Mouse (Mus musculus) liver, postnatal 0 days (tissue): ENCODE results near the gene Sulf2. TPM values are rescaled to one million over a fixed set of nuclear protein-coding genes. Genes with fewer than 3 reads are reported as not detected.

Experiments
- ATAC-seq: fragments of 200-750 bp; cut with Nextera tagmentation; 2 replicates; pipeline ENCODE4 v1.8.0; 2017; ENCODE audit warnings: mild to moderate bottlenecking, moderate library complexity
- DNase-seq: peaks from one replicate; pipeline ENCODE4 v3.0.0-alpha.2; 2016
- H3K27ac ChIP-seq: fragments of 300-500 bp; sonication (generic); 2 replicates; pipeline ENCODE4 v1.5.1; 2014; ENCODE audit warnings: antibody characterized with exemption, moderate library complexity, mild to moderate bottlenecking, low read depth
- H3K27me3 ChIP-seq: fragments of 300-500 bp; sonication (generic); 2 replicates; pipeline ENCODE4 v1.6.1; 2014; ENCODE audit warnings: low read length, control low read depth, mixed read lengths; ENCODE audit not compliant: insufficient read depth
- H3K36me3 ChIP-seq: fragments of 300-500 bp; sonication (generic); replicated peaks from 2 replicates; pipeline ENCODE4 v1.6.1; 2014; ENCODE audit warnings: mild to moderate bottlenecking, control low read depth, low read length, moderate library complexity, mixed read lengths; ENCODE audit not compliant: insufficient read depth
- H3K4me1 ChIP-seq: fragments of 300-500 bp; sonication (generic); 2 replicates; pipeline ENCODE4 v1.6.1; 2014; ENCODE audit warnings: antibody characterized with exemption, mild to moderate bottlenecking, control low read depth; ENCODE audit not compliant: insufficient read depth
- H3K4me2 ChIP-seq: fragments of 300-500 bp; sonication (generic); 2 replicates; pipeline ENCODE4 v1.6.1; 2014; ENCODE audit warnings: low read depth, mild to moderate bottlenecking, low read length, moderate library complexity, mixed read lengths
- H3K4me3 ChIP-seq: fragments of 300-500 bp; sonication (generic); 2 replicates; pipeline ENCODE4 v1.5.1; 2014; ENCODE audit warnings: low read depth, low read length
- H3K9ac ChIP-seq: fragments of 300-500 bp; sonication (generic); replicated peaks from 2 replicates; pipeline ENCODE4 v1.6.1; 2014; ENCODE audit warnings: mild to moderate bottlenecking, moderate library complexity
- H3K9me3 ChIP-seq: fragments of 300-500 bp; sonication (generic); 2 replicates; pipeline ENCODE4 v1.6.1; 2016; ENCODE audit warnings: mild to moderate bottlenecking, control low read depth, low read length, mixed read lengths
- CTCF ChIP-seq: sonication (generic); IDR thresholded peaks from 2 replicates; pipeline ENCODE4 v1.5.1; 2016; ENCODE audit warnings: antibody characterized with exemption, low read depth
- EP300 ChIP-seq: IDR thresholded peaks from 2 replicates; pipeline ENCODE4 v1.6.1; 2016; ENCODE audit warnings: antibody characterized with exemption, low read depth, mild to moderate bottlenecking
- WGBS: fragments of 180-500 bp; shearing (Covaris S2); extraction: QIAGEN DNeasy Blood & Tissue Kit; methylation state at CpG from one replicate; pipeline ENCODE4 v1.1.7; 2014; ENCODE audit not compliant: insufficient replicate concordance; 5-methylcytosine and 5-hydroxymethylcytosine counted together
- polyA plus RNA-seq: library from polyadenylated mRNA; unstranded; fragments of >200 nt; fragmentation: Nextera tagmentation; extraction: Ambion mirVana; gene quantifications from 2 replicates; pipeline ENCODE4 v1.2.1, GENCODE M21; 2015

The Sulf2 gene
- polyA plus RNA-seq, 1 experiment from 2014 or later = 1.8 TPM

DNA sequence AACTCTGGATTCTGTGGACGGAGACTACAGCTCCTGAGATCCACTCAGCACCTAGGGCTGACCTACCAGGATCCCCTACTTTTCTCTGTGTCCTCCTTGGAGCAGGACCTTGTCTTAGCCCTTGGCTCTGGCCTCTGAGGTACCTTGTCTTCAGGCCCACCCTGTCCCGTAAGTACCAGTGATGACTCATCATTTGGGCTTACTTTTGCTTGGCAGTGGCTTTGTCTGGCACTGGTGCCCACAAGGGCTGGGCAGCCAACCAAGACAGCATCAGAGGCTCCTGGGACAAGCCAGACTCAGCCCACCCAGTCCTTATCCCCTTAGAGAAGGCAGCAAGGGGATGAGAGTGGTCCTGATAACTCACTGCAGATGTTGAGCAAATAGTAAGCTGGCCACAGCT, 11.9 kb upstream of the Sulf2 start:
- Histone ChIP-seq H3K27ac (no peak overlapping the region), H3K4me1 (no peaks in the 10 kb centered on the region; the same call in 1 of the 2 replicates), H3K4me3 (no peak overlapping the region), H3K36me3 (no peaks in the 10 kb centered on the region), H3K9me3 (no peaks in the 10 kb centered on the region), H3K9ac (no peak overlapping the region), H3K4me2 (no peak overlapping the region), H3K27me3 (no peaks in the 10 kb centered on the region)
- no peak for ATAC-seq
- 71% methylated on average over 2 of the region's 2 CpGs for WGBS
- no peak for DNase-seq
- TF ChIP-seq EP300 (no peak), CTCF (no peak)

DNA sequence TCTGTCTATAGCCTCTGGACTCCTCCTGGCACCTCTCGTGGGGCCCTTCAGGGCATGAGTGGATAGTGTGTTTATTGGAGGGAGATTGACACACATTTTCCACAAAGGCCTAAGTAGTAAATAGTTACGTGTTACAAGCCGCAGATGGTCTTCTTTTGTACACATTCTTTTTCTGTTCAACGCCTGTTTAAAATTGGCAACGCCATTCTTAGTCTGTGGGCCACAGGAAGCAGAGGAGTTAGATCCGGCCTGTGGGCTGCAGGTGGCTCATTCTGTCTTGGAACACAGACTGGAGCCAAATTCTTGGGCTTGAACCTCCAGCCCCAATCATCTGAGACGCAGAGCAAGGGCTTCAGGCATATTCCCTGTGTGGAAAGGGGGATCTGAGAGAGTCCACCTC, 9.9 kb upstream of the Sulf2 start:
- H3K4me1 ChIP-seq = no peaks in the 10 kb centered on the region; the same call in 1 of the 2 replicates
- no peak for ATAC-seq
- H3K9ac ChIP-seq = no peak overlapping the region
- H3K36me3 ChIP-seq = no peaks in the 10 kb centered on the region
- no peak for TF ChIP-seq EP300
- TF ChIP-seq CTCF = no peak
- no peaks in the 10 kb centered on the region for H3K27me3 ChIP-seq
- H3K9me3 ChIP-seq = no peaks in the 10 kb centered on the region
- WGBS = 72% methylated on average over 7 of the region's 7 CpGs
- H3K4me2 ChIP-seq = no peak overlapping the region
- H3K27ac ChIP-seq = no peak overlapping the region
- H3K4me3 ChIP-seq = no peak overlapping the region
- DNase-seq = no peak

DNA sequence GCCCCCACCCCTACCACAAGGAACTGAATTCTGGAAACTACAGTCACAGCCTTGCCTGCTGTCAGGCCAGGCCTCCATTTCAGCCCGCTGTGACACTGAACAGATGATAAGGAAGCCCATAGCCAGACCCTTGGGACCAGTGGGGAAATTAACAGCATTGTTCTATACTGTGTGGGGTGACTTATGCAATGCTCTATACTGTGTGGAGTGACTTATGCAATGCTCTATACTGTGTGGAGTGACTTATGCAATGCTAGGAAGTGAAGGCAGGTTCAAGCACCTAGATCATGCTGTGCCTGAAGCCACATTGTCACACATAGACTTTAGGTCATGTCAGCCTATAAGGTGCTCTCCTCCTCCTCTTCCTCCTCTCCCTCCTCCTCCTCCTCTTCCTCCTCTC, 9.1 kb upstream of the Sulf2 start:
- no peaks in the 10 kb centered on the region; the same call in 1 of the 2 replicates for H3K4me1 ChIP-seq
- ATAC-seq = no peak
- H3K27ac ChIP-seq = no peak overlapping the region
- whole genome bisulfite sequencing = 59% methylated on average over 1 of the region's 1 CpGs
- no peak overlapping the region for H3K9ac ChIP-seq
- H3K4me2 ChIP-seq = no peak overlapping the region
- no peak for DNase-seq
- H3K36me3 ChIP-seq = no peaks in the 10 kb centered on the region
- H3K27me3 ChIP-seq = no peaks in the 10 kb centered on the region
- no peaks in the 10 kb centered on the region for H3K9me3 ChIP-seq
- TF ChIP-seq CTCF (no peak), EP300 (no peak)
- H3K4me3 ChIP-seq = no peak overlapping the region

DNA sequence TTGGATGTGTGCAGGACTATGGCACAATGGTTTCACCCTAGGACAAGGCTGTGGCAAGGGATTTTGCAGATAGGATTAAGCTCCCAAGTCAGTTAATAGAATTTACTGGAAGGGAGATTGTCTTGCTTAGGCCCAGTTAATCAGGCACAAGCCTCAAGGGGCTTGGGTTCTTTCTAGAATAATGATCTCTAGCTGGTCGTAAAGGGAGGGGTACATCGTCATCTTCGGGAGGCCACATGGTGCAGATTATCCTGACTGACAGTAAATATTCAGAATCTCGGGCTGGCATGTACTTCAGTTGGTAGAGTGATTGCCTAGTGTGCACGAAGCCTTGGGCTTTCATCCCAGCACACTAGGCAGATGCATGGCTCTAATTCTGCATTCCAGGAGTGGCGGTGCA, 8.5 kb upstream of the Sulf2 start:
- Histone ChIP-seq H3K9ac (no peak overlapping the region), H3K9me3 (no peaks in the 10 kb centered on the region), H3K36me3 (no peaks in the 10 kb centered on the region), H3K4me2 (no peak overlapping the region), H3K4me3 (no peak overlapping the region), H3K27ac (no peak overlapping the region), H3K27me3 (no peaks in the 10 kb centered on the region), H3K4me1 (no peaks in the 10 kb centered on the region; the same call in 1 of the 2 replicates)
- DNase-seq = no peak
- no peak for ATAC-seq
- 91% methylated on average over 6 of the region's 6 CpGs for WGBS
- TF ChIP-seq CTCF (no peak), EP300 (no peak)

DNA sequence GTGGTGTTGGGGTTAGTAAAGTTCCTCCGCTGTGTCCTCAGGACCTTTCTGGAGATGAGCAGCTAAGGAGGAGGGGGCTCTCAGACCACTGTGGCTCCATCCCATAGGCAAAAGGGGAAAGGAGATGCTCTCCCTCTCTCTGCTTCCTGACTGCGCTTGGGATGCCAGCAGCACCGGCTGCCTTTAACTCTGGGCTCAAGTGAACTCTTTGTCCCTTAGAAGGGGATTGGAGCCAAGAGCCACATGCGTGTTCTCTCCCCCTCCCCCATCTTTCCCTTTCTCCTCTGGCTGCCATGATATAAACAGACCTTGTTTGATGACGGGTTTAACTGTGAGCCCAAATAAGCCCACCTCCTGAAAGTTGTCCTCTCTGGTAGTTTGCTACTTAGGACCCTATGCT, 7.8 kb upstream of the Sulf2 start:
- no peak overlapping the region for H3K4me3 ChIP-seq
- H3K27ac ChIP-seq = no peak overlapping the region
- H3K36me3 ChIP-seq = no peaks in the 10 kb centered on the region
- no peaks in the 10 kb centered on the region; the same call in 1 of the 2 replicates for H3K4me1 ChIP-seq
- DNase-seq (no peak), ATAC-seq (no peak)
- no peaks in the 10 kb centered on the region for H3K27me3 ChIP-seq
- H3K9ac ChIP-seq = no peak overlapping the region
- no peaks in the 10 kb centered on the region for H3K9me3 ChIP-seq
- no peak for TF ChIP-seq CTCF
- H3K4me2 ChIP-seq = no peak overlapping the region
- WGBS = 76% methylated on average over 5 of the region's 5 CpGs

DNA sequence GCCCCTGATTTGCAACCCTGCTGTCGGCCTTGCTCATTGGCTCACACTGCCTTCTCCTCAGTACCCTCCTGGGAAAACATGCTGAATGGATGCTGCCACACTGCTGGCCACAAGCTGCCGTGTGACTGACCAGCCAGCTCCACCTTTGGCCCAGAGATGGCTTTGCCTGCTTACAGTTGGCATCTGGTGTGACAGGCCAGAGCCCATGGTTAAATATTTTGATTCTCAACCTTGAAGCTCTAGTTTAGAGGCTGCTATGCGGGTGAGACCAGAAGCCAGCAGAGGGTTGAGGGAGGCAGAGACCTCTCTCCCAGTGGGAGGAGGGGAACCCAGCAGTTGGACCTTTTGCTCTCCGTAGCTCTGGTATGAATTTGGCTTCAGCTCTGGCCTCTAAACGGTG, 6.7 kb upstream of the Sulf2 start:
- ATAC-seq (no peak), DNase-seq (no peak)
- 0 out of 2 replicates have a peak, but pooled peaks cover 3% of the 10 kb centered on the region for H3K27me3 ChIP-seq
- no peak overlapping the region for H3K4me3 ChIP-seq
- H3K27ac ChIP-seq = no peak overlapping the region
- TF ChIP-seq EP300 (no peak), CTCF (no peak)
- no peaks in the 10 kb centered on the region for H3K4me1 ChIP-seq
- 75% methylated on average over 5 of the region's 5 CpGs for WGBS
- no peaks in the 10 kb centered on the region for H3K9me3 ChIP-seq
- no peaks in the 10 kb centered on the region for H3K36me3 ChIP-seq
- H3K9ac ChIP-seq = no peak overlapping the region
- no peak overlapping the region for H3K4me2 ChIP-seq

DNA sequence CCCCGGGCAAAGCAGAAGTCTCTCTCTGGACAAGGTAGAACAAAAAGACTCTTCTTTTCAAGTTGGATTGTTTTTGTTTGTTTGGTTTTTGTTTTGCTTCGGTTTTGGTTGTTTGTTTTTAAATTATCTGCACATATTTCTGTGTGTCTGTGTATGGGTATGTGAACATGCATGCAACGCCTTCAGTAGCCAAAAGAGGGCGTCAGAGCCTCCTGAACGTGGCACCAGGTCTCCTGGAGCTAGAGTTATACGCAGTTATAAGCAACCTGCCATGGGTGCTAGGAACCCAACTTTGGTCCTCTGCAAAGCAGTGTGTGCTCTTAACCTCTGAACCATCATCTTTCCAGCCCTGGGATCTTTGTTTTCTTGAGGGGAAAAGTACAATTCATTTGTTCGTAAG, 3.8 kb upstream of the Sulf2 start:
- TF ChIP-seq EP300 = no peak
- TF ChIP-seq CTCF = no peak
- Histone ChIP-seq H3K9ac (no peak overlapping the region), H3K36me3 (no peaks in the 10 kb centered on the region), H3K4me3 (no peak overlapping the region), H3K27me3 (peaks cover 22% of the 10 kb centered on the region), H3K9me3 (no peaks in the 10 kb centered on the region), H3K27ac (no peak overlapping the region), H3K4me1 (peaks cover 5% of the 10 kb centered on the region; the same call in 1 of the 2 replicates), H3K4me2 (no peak overlapping the region)
- WGBS = 76% methylated on average over 7 of the region's 7 CpGs
- ATAC-seq (no peak), DNase-seq (no peak)
